Mouse (Mus musculus) kidney, adult 2 months (tissue): ENCODE data around the gene Hs3st1.

Source experiments
- CTCF ChIP-seq: fragments of 200-500 bp; conservative IDR thresholded peaks from 2 replicates; pipeline ENCODE4 v1.5.1; 2011; ENCODE audit warnings: low read depth, mild to moderate bottlenecking, control low read depth, low read length, moderate library complexity, mixed read lengths; ENCODE audit not compliant: insufficient read depth, insufficient read length
- POLR2A ChIP-seq: fragments of 200-500 bp; IDR thresholded peaks from one replicate; pipeline ENCODE4 v1.6.1; 2011; ENCODE audit warnings: low read depth, low read length, control low read depth

DNA sequence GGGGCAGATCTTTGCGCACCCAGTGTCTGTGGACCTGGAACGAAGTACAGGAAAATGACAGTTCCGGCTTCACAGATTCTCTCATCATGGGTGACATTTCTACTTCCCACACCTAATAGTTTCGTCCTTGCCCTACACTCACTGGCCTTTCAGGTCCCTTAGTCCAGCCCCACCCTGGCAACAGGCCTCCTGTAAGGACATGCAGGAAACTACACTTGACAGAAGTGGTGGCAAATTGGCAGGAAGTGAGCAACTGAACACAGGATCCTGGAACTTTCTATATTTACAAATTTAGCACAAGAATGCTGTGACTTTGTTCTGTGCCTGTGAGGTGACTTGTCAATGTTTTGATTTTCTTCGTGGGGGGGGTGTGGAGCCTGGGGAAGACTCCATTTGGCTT, 40.1 kb downstream of the Hs3st1 start:
- TF ChIP-seq POLR2A (no peak), CTCF (no peak)
